Mouse (Mus musculus) left cerebral cortex, adult 11 months (tissue): ENCODE measurements around the gene Gabbr2.

Experiments used
- DNase-seq: peaks from one replicate; pipeline ENCODE4 v3.0.0; 2022; ENCODE audit warnings: low spot score

Gabbr2 gene

GRCm38 (mm10) chr4:46991016-46991958 lies at the start of gene Gabbr2:
Gene Gabbr2 (minus strand): TSS chr4:46991873.
- DNase-seq: peak; percentile 48

DNA sequence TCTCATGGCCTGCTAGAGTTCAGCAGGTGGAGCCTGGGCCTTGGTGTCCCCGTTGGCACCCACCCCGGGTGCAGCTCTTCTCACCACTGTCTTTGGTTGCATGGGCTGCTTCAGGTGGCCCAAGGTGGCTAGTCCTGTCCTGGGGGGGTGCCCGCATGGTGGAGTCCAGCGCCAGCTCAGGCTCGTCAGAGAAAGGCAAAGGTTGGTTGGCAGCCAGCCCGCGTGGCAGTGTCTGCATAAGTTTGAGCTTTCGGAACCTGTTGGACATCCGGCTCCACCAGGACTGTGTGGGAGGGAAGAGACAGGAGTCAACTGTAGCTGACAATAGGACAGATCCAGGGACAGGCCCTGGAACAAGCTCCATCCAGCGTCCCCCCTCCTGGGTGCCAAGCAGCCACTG lies 47.9 kb upstream of the Gabbr2 start:
- DNase-seq: no peak

DNA sequence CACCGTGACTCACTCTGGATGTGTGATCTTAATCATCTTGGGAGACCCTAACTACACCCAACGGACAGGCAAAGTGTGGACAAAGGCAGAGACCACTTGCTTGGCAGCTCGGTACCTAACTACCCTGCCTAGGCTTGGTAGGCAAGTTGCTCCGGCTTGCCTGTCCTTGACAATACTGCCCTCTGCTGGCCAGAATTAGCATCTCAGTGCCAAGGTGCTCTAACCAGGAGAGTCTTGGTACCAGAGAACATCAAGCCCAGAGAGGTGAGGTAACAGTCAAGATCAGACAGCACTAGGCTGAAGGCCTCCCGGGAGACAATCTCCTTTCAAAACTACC lies 45.6 kb upstream of the Gabbr2 start:
- peak; percentile 48 for DNase-seq

- no peak for DNase-seq
Observed at GRCm38 (mm10) chr4:47036486-47037320, 45.0 kb upstream of the Gabbr2 start.

DNA sequence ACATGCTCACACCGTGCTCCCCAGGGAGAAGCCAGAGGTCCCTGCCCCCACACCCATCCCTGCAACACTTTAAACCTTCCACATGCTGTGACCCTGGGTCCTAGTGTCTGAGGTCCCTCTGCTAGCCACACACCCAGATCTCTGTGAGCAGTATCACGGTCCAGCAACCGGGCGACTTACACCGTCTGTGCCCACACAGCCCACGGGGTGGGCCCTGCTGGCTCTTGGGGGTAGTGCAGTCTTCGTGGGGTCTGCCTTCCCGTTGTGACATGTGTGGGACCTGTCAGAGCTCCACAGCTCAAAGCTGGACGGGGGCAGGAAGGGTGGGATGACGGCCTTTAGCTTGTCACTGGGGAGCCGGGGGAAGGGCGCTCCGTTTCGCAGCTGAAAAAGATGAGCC lies 43.9 kb upstream of the Gabbr2 start:
- DNase-seq: no peak

- DNase-seq: no peak
Observed at GRCm38 (mm10) chr4:47032171-47032570, 40.5 kb upstream of the Gabbr2 start.

DNA sequence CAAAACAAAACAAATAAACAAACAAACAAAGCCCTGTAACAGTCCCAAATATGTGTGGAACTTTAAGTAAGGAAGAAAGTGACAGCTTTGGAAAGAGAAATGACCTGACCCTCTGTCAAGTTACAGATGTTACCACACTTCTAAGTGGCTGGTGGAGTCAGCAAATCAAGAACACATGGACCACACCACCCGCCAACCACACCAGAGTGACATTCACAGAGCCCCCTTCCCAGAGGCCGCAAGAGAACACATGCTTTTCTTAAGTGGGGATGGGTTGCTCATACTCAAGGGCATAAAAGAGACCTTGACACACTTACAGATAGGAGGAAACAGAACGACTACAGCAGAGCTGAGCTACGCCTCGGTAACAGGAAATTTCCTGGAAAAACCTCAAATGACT lies 37.1 kb upstream of the Gabbr2 start:
- no peak for DNase-seq

GRCm38 (mm10) chr4:47023949-47024348 lies 32.3 kb upstream of the Gabbr2 start:
- DNase-seq: no peak

GRCm38 (mm10) chr4:47022804-47023603 lies 31.3 kb upstream of the Gabbr2 start:
- DNase-seq: no peak

- no peak for DNase-seq
Observed at GRCm38 (mm10) chr4:47020563-47020962, 28.9 kb upstream of the Gabbr2 start.

- DNase-seq: no peak
Observed at GRCm38 (mm10) chr4:47015156-47015555, 23.5 kb upstream of the Gabbr2 start.

- no peak for DNase-seq
Observed at GRCm38 (mm10) chr4:47012476-47012875, 20.8 kb upstream of the Gabbr2 start.

DNA sequence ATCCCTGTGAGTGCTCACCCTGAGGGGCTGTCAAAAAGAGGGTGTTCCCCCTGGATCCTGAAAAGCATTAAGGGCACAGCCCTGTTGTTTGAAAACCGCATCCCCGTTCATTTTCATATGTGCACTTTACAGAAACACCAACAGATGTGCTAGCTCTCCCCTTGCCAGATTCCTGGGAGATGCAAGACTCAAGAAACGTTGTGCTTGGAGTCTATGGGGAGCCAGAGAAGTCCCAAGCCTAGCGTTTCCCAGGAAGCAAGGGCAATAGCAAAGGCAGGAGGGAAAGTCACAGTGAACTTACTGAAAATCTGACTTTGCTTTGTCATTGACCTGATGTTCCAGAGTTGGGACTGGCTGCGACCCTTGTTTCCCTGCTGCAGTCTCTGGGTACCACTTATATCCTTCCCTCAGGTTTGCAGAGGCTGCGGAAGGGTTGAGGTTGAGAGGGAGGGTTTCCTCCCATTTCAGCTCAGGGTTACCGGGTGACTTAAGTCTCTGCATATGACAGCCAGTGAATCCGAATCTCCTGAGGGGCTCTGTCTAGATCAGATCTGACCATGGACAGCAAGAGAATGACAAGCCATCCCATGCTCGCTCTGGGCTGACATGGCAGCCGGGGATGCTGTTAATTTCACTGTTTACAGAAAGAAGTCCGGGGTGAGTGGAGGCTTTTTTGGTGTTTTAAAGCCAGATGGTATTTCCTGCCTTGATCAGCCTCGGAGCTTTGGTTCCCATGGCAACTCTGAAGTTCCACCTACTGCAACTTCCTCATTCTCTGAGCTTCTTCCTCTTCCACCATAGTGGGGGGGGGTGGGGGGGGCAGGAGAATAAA lies 18.9 kb upstream of the Gabbr2 start:
- peak; percentile 57 for DNase-seq

GRCm38 (mm10) chr4:47000626-47001395 lies 9.1 kb upstream of the Gabbr2 start:
- no peak for DNase-seq

GRCm38 (mm10) chr4:46997969-46998368 lies 6.3 kb upstream of the Gabbr2 start:
- no peak for DNase-seq

- DNase-seq: no peak
Observed at GRCm38 (mm10) chr4:46992827-46993473, 1.3 kb upstream of the Gabbr2 start.

DNA sequence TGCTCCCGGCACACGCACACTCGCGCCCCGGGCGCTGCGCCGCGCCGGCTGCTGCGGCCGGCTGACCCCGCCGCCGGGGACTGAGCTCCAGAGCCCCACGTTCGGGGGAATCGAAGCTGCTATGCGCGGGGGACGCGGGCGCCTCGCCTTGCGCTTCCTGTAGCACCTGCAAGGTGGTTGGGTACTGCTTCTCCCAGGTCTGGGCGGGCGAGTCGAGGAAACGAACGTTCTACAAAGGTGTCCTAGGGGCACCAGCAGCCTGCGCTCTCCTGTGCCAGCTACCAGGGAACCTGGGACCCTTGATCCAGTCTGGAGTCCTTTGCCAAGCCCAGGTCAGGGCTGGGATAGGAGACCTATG lies 265 bp upstream of the Gabbr2 start:
- no peak for DNase-seq

DNA sequence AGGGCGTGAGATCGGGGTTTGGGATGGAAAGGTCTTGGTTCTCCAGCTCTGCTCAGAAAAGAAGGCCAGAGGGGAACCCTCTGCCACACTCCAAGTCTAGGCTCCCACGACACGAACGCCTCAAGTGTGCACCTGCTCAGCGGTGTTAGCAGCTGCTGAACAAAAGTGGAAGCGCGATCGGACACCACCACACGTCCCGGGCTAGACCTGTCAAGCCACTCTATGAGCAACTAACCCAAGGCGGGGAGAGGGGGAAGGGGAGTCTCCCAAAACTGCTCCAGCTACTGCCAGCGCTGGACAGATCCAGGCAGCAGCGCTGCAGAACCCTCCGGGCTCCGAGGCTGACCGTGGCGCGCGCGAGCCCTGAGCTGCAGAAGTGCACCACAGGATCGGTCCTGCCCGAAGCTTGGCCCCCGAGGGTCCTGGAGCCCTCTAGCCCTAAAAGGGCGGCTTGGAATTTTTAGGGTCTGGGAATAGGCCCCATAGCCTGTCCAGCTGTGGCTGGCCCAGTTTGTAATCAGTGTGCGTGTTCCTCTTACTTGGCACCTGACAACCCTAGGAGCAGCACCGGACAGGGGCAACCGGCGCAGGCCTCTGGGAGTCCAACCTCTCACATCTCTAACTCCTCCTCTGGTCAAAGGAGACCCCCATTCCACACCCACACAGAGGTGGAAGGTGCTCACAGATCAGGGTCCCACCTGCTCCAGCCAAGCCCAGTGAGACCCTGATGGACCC lies 1.2 kb downstream of the Gabbr2 start:
- no peak for DNase-seq

DNA sequence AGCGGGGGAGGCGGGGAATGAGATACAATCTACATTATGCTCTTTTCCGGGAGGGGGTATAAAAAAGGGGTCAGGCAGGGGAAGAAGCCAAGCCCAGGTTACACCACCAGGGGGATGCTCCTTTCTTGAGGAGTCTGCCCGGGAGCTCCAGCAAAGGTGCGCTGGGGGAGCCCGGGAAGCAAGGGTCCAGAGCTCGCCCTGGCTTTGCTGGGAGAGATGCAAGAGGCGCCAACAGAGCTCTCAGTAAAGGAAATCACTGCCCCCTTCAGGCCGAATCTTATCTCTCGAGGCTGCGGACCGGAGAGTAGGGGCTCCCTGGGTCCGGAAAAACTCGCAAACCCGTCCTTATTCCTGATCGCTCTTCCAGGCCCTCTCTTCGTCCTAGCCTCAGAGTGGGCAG lies 1.8 kb downstream of the Gabbr2 start:
- DNase-seq: no peak
